Mouse (Mus musculus) thymus, adult 2 months (tissue): ENCODE measurements around the gene Hoxc13. TPM values are rescaled to one million over a fixed set of nuclear protein-coding genes. Genes with fewer than 3 reads are reported as not detected.

Experiments used
- DNase-seq: peaks from one replicate; pipeline ENCODE4 v3.0.0; 2021
- H3K27ac ChIP-seq: fragments of 200-500 bp; 2 replicates; pipeline ENCODE4 v1.5.1; 2012; ENCODE audit warnings: low read length, control low read depth; ENCODE audit not compliant: control insufficient read depth, insufficient read depth
- H3K27me3 ChIP-seq: fragments of 200-500 bp; 2 replicates; pipeline ENCODE4 v1.6.1; 2012; ENCODE audit warnings: mild to moderate bottlenecking, low read length, moderate library complexity, mixed read lengths; ENCODE audit not compliant: control insufficient read depth, insufficient read depth
- H3K36me3 ChIP-seq: fragments of 200-500 bp; 2 replicates; pipeline ENCODE4 v1.6.1; 2012; ENCODE audit warnings: mild to moderate bottlenecking, low read length, moderate library complexity; ENCODE audit not compliant: control insufficient read depth, insufficient read depth
- H3K4me1 ChIP-seq: fragments of 200-500 bp; replicated peaks from 2 replicates; pipeline ENCODE4 v1.6.1; 2012; ENCODE audit warnings: low read length; ENCODE audit not compliant: control insufficient read depth, insufficient read depth
- H3K4me3 ChIP-seq: fragments of 200-500 bp; 2 replicates; pipeline ENCODE4 v1.5.1; 2012; ENCODE audit warnings: mild to moderate bottlenecking, low read length, control low read depth, moderate library complexity; ENCODE audit not compliant: control insufficient read depth, insufficient read depth
- CTCF ChIP-seq: fragments of 200-500 bp; IDR thresholded peaks from 2 replicates; pipeline ENCODE4 v1.5.1; 2012; ENCODE audit warnings: mild to moderate bottlenecking, control low read depth, low read length, moderate library complexity, borderline replicate concordance; ENCODE audit not compliant: control insufficient read depth, poor library complexity, insufficient read depth; ENCODE audit errors: extremely low read depth
- POLR2A ChIP-seq: fragments of 200-500 bp; IDR thresholded peaks from 2 replicates; pipeline ENCODE4 v1.6.1; 2012; ENCODE audit warnings: mild to moderate bottlenecking, low read length, control low read depth, moderate library complexity; ENCODE audit not compliant: control insufficient read depth, poor library complexity, insufficient read depth; ENCODE audit errors: extremely low read depth
- whole genome bisulfite sequencing: fragments of 180-500 bp; shearing (Covaris S2); methylation state at CpG from one replicate; pipeline ENCODE4 v1.1.7; 2018; 5-methylcytosine and 5-hydroxymethylcytosine counted together
- polyA plus RNA-seq: library from polyadenylated mRNA; depleted of rRNA; stranded (reverse); fragments of >200 nt; gene quantifications from 2 replicates; pipeline ENCODE4 v1.2.3, GENCODE M21; 2012; rRNA removed

Hoxc13 gene
- not detected in 2 replicates for polyA plus RNA-seq

- no peaks in the 10 kb centered on the region for H3K4me1 ChIP-seq
- H3K27ac ChIP-seq: no peak within 1 kb of the TSS
- 6% methylated on average over 80 of the region's 88 CpGs for WGBS
- no peak within 1 kb of the TSS for H3K4me3 ChIP-seq
- H3K27me3 ChIP-seq: peaks cover 22% of the 10 kb centered on the region
- DNase-seq: no peak
- TF ChIP-seq CTCF: no peak
- no peak for TF ChIP-seq POLR2A
- no peaks in the 10 kb centered on the region for H3K36me3 ChIP-seq
Observed at GRCm38 (mm10) chr15:102921053-102922011, at the start of gene Hoxc13. TSS of gene Hoxc13 (plus strand) at chr15:102921103.

GRCm38 (mm10) chr15:102885803-102886202 lies 35.1 kb upstream of the Hoxc13 start:
- Histone ChIP-seq H3K27me3 (no peaks in the 10 kb centered on the region), H3K36me3 (no peaks in the 10 kb centered on the region), H3K4me3 (no peak overlapping the region), H3K27ac (no peak overlapping the region), H3K4me1 (no peaks in the 10 kb centered on the region)
- 46% methylated on average over 1 of the region's 1 CpGs for WGBS
- DNase-seq: no peak
- TF ChIP-seq POLR2A (no peak), CTCF (no peak)

GRCm38 (mm10) chr15:102895115-102895514 lies 25.8 kb upstream of the Hoxc13 start:
- H3K4me3 ChIP-seq: no peak overlapping the region
- TF ChIP-seq POLR2A: no peak
- no peak for TF ChIP-seq CTCF
- no peak for DNase-seq
- no peaks in the 10 kb centered on the region for H3K27me3 ChIP-seq
- H3K27ac ChIP-seq: no peak overlapping the region
- H3K4me1 ChIP-seq: no peaks in the 10 kb centered on the region
- no peaks in the 10 kb centered on the region for H3K36me3 ChIP-seq
- 86% methylated on average over 6 of the region's 6 CpGs for WGBS

GRCm38 (mm10) chr15:102904946-102905345 lies 16.0 kb upstream of the Hoxc13 start:
- TF ChIP-seq CTCF (no peak), POLR2A (no peak)
- Histone ChIP-seq H3K27ac (no peak overlapping the region), H3K27me3 (peaks cover 10% of the 10 kb centered on the region), H3K36me3 (no peaks in the 10 kb centered on the region), H3K4me1 (no peaks in the 10 kb centered on the region), H3K4me3 (no peak overlapping the region)
- no peak for DNase-seq
- 81% methylated on average over 1 of the region's 1 CpGs for WGBS

GRCm38 (mm10) chr15:102909536-102909935 lies 11.4 kb upstream of the Hoxc13 start:
- no peak for DNase-seq
- H3K36me3 ChIP-seq: no peaks in the 10 kb centered on the region
- no peak overlapping the region for H3K27ac ChIP-seq

GRCm38 (mm10) chr15:102910038-102910437 lies 10.9 kb upstream of the Hoxc13 start:
- Histone ChIP-seq H3K27ac (no peak overlapping the region), H3K36me3 (no peaks in the 10 kb centered on the region), H3K4me1 (no peaks in the 10 kb centered on the region), H3K4me3 (no peak overlapping the region), H3K27me3 (peaks cover 11% of the 10 kb centered on the region)
- TF ChIP-seq CTCF: no peak
- no peak for TF ChIP-seq POLR2A
- 2% methylated on average over 18 of the region's 18 CpGs for WGBS
- no peak for DNase-seq

More at GRCm38 (mm10) chr15:102909536-102909935, 11.4 kb upstream of the Hoxc13 start:
- TF ChIP-seq POLR2A (no peak), CTCF (no peak)
- 5% methylated on average over 4 of the region's 4 CpGs for WGBS
- H3K4me3 ChIP-seq: no peak overlapping the region
- no peaks in the 10 kb centered on the region for H3K4me1 ChIP-seq
- H3K27me3 ChIP-seq: peaks cover 11% of the 10 kb centered on the region
